Mouse (Mus musculus) CH12.LX (cell line): ENCODE results near the gene Olfr279. TPM values are rescaled to one million over a fixed set of nuclear protein-coding genes. Genes with fewer than 3 reads are reported as not detected.

ENCODE experiments used
- DNase-seq: peaks from one replicate; pipeline ENCODE4 v3.0.0-alpha.2; 2013; ENCODE audit errors: extremely low read depth
- H3K27ac ChIP-seq: 2 replicates; pipeline ENCODE4 v1.5.1; 2012; ENCODE audit warnings: low read depth, mild to moderate bottlenecking, control low read depth, moderate library complexity; ENCODE audit not compliant: insufficient read depth
- H3K27me3 ChIP-seq: replicated peaks from 2 replicates; pipeline ENCODE3; 2012; ENCODE audit warnings: inconsistent platforms
- H3K36me3 ChIP-seq, 2 experiments: replicated peaks in 1 of 2; 2 replicates each; pipeline versions ENCODE3 to v1.6.1; 2012; ENCODE audit warnings: inconsistent platforms in 1 of 2, low read length in 1 of 2, mild to moderate bottlenecking in 1 of 2, mixed read lengths in 1 of 2, moderate library complexity in 1 of 2; ENCODE audit not compliant: control insufficient read depth in 1 of 2, insufficient read depth in 1 of 2
- H3K4me1 ChIP-seq, 2 experiments: 2 replicates each; pipeline ENCODE4 v1.6.1; 2012; ENCODE audit warnings: inconsistent platforms in 1 of 2, moderate library complexity in 1 of 2; ENCODE audit not compliant: insufficient read depth in 2 of 2, control insufficient read depth in 1 of 2
- H3K4me2 ChIP-seq: 2 replicates; pipeline ENCODE4 v1.6.1; 2012; ENCODE audit warnings: low read depth, mild to moderate bottlenecking, control low read depth; ENCODE audit not compliant: poor library complexity, insufficient read depth, severe bottlenecking
- H3K4me3 ChIP-seq, 3 experiments: fragments of 150-350 bp in 1 of 3; sonication (generic) in 1 of 3; replicated peaks in 1 of 3; 2 replicates each; pipeline versions ENCODE3 to v1.5.1; 2011 to 2012; ENCODE audit warnings: low read depth in 2 of 3, low read length in 2 of 3, mild to moderate bottlenecking in 2 of 3, moderate library complexity in 2 of 3, control low read depth in 1 of 3, improper control_type of control experiment in 1 of 3, inconsistent platforms in 1 of 3, mixed read lengths in 1 of 3; ENCODE audit not compliant: poor library complexity in 1 of 3
- H3K79me2 ChIP-seq: replicated peaks from 2 replicates; pipeline ENCODE4 v1.6.1; 2012; ENCODE audit warnings: mild to moderate bottlenecking, moderate library complexity; ENCODE audit not compliant: control insufficient read depth, poor library complexity, insufficient read depth, severe bottlenecking; ENCODE audit errors: extremely low read depth
- H3K9ac ChIP-seq: 2 replicates; pipeline ENCODE4 v1.6.1; 2012; ENCODE audit warnings: low read depth, mild to moderate bottlenecking, control low read depth, moderate library complexity; ENCODE audit not compliant: insufficient read depth
- H3K9me3 ChIP-seq: replicated peaks from 2 replicates; pipeline ENCODE3; 2012; ENCODE audit warnings: low read length, inconsistent platforms, mixed read lengths
- BHLHE40 ChIP-seq: IDR thresholded peaks from 2 replicates; pipeline ENCODE4 v1.6.1; 2011; ENCODE audit warnings: mild to moderate bottlenecking, low read depth, low read length, improper control_type of control experiment
- CTCF ChIP-seq, 2 experiments: IDR thresholded peaks in 1 of 2; conservative IDR thresholded peaks in 1 of 2; 2 replicates each; pipeline ENCODE4 v1.5.1; 2011 to 2012; ENCODE audit warnings: low read depth in 2 of 2, low read length in 2 of 2, improper control_type of control experiment in 1 of 2, inconsistent platforms in 1 of 2, mild to moderate bottlenecking in 1 of 2, moderate library complexity in 1 of 2
- E2F4 ChIP-seq: IDR thresholded peaks from 2 replicates; pipeline ENCODE4 v1.6.1; 2011; ENCODE audit warnings: low read depth, low read length, improper control_type of control experiment; ENCODE audit not compliant: insufficient replicate concordance
- GABPA ChIP-seq: IDR thresholded peaks from 2 replicates; pipeline ENCODE4 v1.6.1; 2012; ENCODE audit warnings: low read depth, low read length, improper control_type of control experiment, inconsistent platforms; ENCODE audit not compliant: insufficient replicate concordance
- HCFC1 ChIP-seq: IDR thresholded peaks from 2 replicates; pipeline ENCODE4 v1.6.1; 2012; ENCODE audit warnings: low read depth, mild to moderate bottlenecking, inconsistent platforms, low read length, improper control_type of control experiment
- JUN ChIP-seq: IDR thresholded peaks from 2 replicates; pipeline ENCODE4 v1.6.1; 2011; ENCODE audit warnings: low read depth, mild to moderate bottlenecking, low read length, improper control_type of control experiment, moderate library complexity; ENCODE audit not compliant: insufficient read depth
- KAT2A ChIP-seq: IDR thresholded peaks from 2 replicates; pipeline ENCODE4 v1.6.1; 2012; ENCODE audit warnings: low read length, improper control_type of control experiment, inconsistent platforms; ENCODE audit not compliant: insufficient replicate concordance
- MAFK ChIP-seq: IDR thresholded peaks from 2 replicates; pipeline ENCODE4 v1.6.1; 2011; ENCODE audit warnings: low read length, improper control_type of control experiment; ENCODE audit not compliant: insufficient replicate concordance
- MAX ChIP-seq: IDR thresholded peaks from 2 replicates; pipeline ENCODE4 v1.6.1; 2011; ENCODE audit warnings: low read length, improper control_type of control experiment
- MAZ ChIP-seq: IDR thresholded peaks from 2 replicates; pipeline ENCODE4 v1.6.1; 2012; ENCODE audit warnings: low read depth, mild to moderate bottlenecking, inconsistent platforms, low read length, improper control_type of control experiment, moderate library complexity
- MXI1 ChIP-seq: IDR thresholded peaks from 2 replicates; pipeline ENCODE4 v1.6.1; 2011; ENCODE audit warnings: mild to moderate bottlenecking, low read depth, low read length, improper control_type of control experiment
- MYC ChIP-seq: IDR thresholded peaks from 2 replicates; pipeline ENCODE4 v1.6.1; 2011; ENCODE audit warnings: low read depth, mild to moderate bottlenecking, improper control_type of control experiment, low read length
- PAX5 ChIP-seq: IDR thresholded peaks from 2 replicates; pipeline ENCODE4 v1.6.1; 2012; ENCODE audit warnings: low read length, inconsistent platforms, mixed read lengths
- RAD21 ChIP-seq: IDR thresholded peaks from 2 replicates; pipeline ENCODE4 v1.6.1; 2011; ENCODE audit warnings: low read depth, mild to moderate bottlenecking, low read length, improper control_type of control experiment, moderate library complexity
- RCOR1 ChIP-seq: conservative IDR thresholded peaks from 2 replicates; pipeline ENCODE4 v1.6.1; 2012; ENCODE audit warnings: low read depth, mild to moderate bottlenecking, inconsistent platforms, low read length, improper control_type of control experiment
- SMC3 ChIP-seq: IDR thresholded peaks from 2 replicates; pipeline ENCODE4 v1.6.1; 2011; ENCODE audit warnings: low read depth, low read length, improper control_type of control experiment
- TBP ChIP-seq: conservative IDR thresholded peaks from 2 replicates; pipeline ENCODE4 v1.6.1; 2011; ENCODE audit warnings: low read depth, low read length, improper control_type of control experiment
- USF1 ChIP-seq: IDR thresholded peaks from 2 replicates; pipeline ENCODE4 v1.6.1; 2014; ENCODE audit warnings: low read depth, mild to moderate bottlenecking, inconsistent platforms, low read length, improper control_type of control experiment
- ZKSCAN1 ChIP-seq: IDR thresholded peaks from 2 replicates; pipeline ENCODE4 v1.6.1; 2012; ENCODE audit warnings: low read depth, inconsistent platforms, low read length, improper control_type of control experiment, borderline replicate concordance
- ZNF384 ChIP-seq: IDR thresholded peaks from 2 replicates; pipeline ENCODE4 v1.6.1; 2012; ENCODE audit warnings: low read depth, low read length, improper control_type of control experiment, inconsistent platforms
- dilution Hi-C: fragments of 300-500 bp; cut with MboI; formaldehyde crosslinking; loops from 2 replicates; pipeline ENCODE4 v1.14.3; 2020; ENCODE audit warnings: low sequenced_read_pairs; ENCODE audit not compliant: extremely low pct_unique_long_range_greater_than_20kb, extremely low pct_ligation_motif_present
- in situ Hi-C: fragments of 300-500 bp; cut with MboI; formaldehyde crosslinking; loops from 3 replicates; pipeline ENCODE4 v1.14.3; 2019; ENCODE audit warnings: low sequenced_read_pairs, low pct_ligation_motif_present, low pct_unique_long_range_greater_than_20kb, mixed read lengths
- polyA plus RNA-seq: library from polyadenylated mRNA; unstranded; fragments of >175 nt; gene quantifications from 2 replicates; pipeline ENCODE4 v1.2.1, GENCODE M21; 2012; ENCODE audit warnings: low read depth; ENCODE audit not compliant: insufficient read length
- total RNA-seq, 2 experiments: library from RNA; depleted of rRNA; stranded (reverse); fragments of 300-350 nt in 1 of 2; fragments of >200 nt in 1 of 2; gene quantifications; 2 replicates each; pipeline ENCODE4 v1.2.3; 2012 to 2014

Olfr279 gene
- total and polyA plus RNA-seq, 3 experiments: not detected

GRCm38 (mm10) chr15:98517380-98518355 lies 25.5 kb downstream of the Olfr279 start:
- DNase-seq: peak; percentile 71
- Histone ChIP-seq H3K4me3 (no peak overlapping the region), H3K79me2 (peaks cover 10% of the 10 kb centered on the region), H3K4me2 (no peak overlapping the region), H3K27ac (0 out of 2 replicates have a peak overlapping the region, but pooled peaks have one; percentile 17)
- dilution Hi-C loops: no loop called here
- TF ChIP-seq MYC (0 out of 2 replicates have a peak, but pooled peaks have one; percentile 55), GABPA (no peak), RAD21 (peak; percentile 54), MAX (0 out of 2 replicates have a peak, but pooled peaks have one; percentile 21), TBP (no peak), SMC3 (peak; percentile 75), CTCF (conservative IDR thresholded peaks at IDR 0.05 in 1 of 2, IDR thresholded peaks at IDR 0.05 in 1 of 2; ENCODE audit: low read depth in 2 of 2, low read length in 2 of 2) (peak; percentile 91 to 99), BHLHE40 (peak; percentile 59)
- TF ChIP-seq, all 38 proteins: peak for 6
- Histone ChIP-seq H3K9me3 (peaks cover 5% of the 10 kb centered on the region), H3K9ac (no peak overlapping the region), H3K27me3 (no peaks in the 10 kb centered on the region), H3K36me3 (peaks cover 40 to 51% of the 10 kb centered on the region in 2 experiments), H3K4me1 (peaks cover 4 to 36% of the 10 kb centered on the region in 2 experiments; a peak in 2 of 4 replicates)
- in situ Hi-C loops: no loop called here

GRCm38 (mm10) chr15:98521245-98521644 lies 29.0 kb downstream of the Olfr279 start:
- no peak overlapping the region; the same call in 1 of the 2 replicates for H3K27ac ChIP-seq
- no peak overlapping the region for H3K4me2 ChIP-seq
- TF ChIP-seq E2F4 (no peak), USF1 (no peak), RCOR1 (no peak), HCFC1 (no peak), BHLHE40 (no peak), MAZ (no peak), MAX (no peak), MXI1 (no peak), KAT2A (no peak), JUN (no peak), MAFK (no peak), SMC3 (no peak), ZNF384 (no peak), ZKSCAN1 (no peak), PAX5 (no peak)
- H3K79me2 ChIP-seq: peaks cover 22% of the 10 kb centered on the region
- dilution Hi-C loops (no loop called here), in situ Hi-C loops (no loop called here)
- peaks cover 0 to 28% of the 10 kb centered on the region in 2 experiments; a peak in 2 of 4 replicates for H3K4me1 ChIP-seq
- no peaks in the 10 kb centered on the region for H3K27me3 ChIP-seq
- H3K9ac ChIP-seq: no peak overlapping the region
- H3K9me3 ChIP-seq: no peaks in the 10 kb centered on the region
- H3K36me3 ChIP-seq: peaks cover 64 to 85% of the 10 kb centered on the region in 2 experiments
- no peak overlapping the region for H3K4me3 ChIP-seq
- no peak for DNase-seq
